Mouse (Mus musculus) retina, postnatal 7 days (tissue): ENCODE data around the gene Svs4.
"Not testable (repeated sequence)": the region's sequence is repeated elsewhere in the genome, so short reads cannot be mapped to it uniquely, and the experiment has no call there.

Experiments used
- DNase-seq: peaks from one replicate; pipeline ENCODE4 v3.0.0-alpha.2; 2012; ENCODE audit warnings: low read depth, low spot score

Svs4 gene

GRCm38 (mm10) chr2:164278359-164278758 is at the start of gene Svs4:
Svs4 (minus strand) TSS chr2:164278459.
- no peak for DNase-seq

GRCm38 (mm10) chr2:164320983-164321382 is 42.7 kb upstream of the Svs4 start:
- no peak for DNase-seq

- not testable (repeated sequence) for DNase-seq
These were observed 38.2 kb upstream of the Svs4 start, which contains the start of gene Svs6 for GRCm38 (mm10) chr2:164316451-164316850. Svs6 (plus strand) TSS chr2:164316751.

- not testable (repeated sequence) for DNase-seq
These were observed 37.2 kb upstream of the Svs4 start for GRCm38 (mm10) chr2:164315460-164315859.

- no peak for DNase-seq
These were observed 34.3 kb upstream of the Svs4 start for GRCm38 (mm10) chr2:164312599-164312998.

GRCm38 (mm10) chr2:164288968-164289367 is 10.7 kb upstream of the Svs4 start, which contains the start of gene Svs3a:
Svs3a (plus strand) TSS chr2:164289268.
- DNase-seq, result not testable (repeated sequence)

GRCm38 (mm10) chr2:164256540-164256939 is 21.7 kb downstream of the Svs4 start, which contains the start of gene Svs3b:
Svs3b (minus strand) TSS chr2:164256640.
- DNase-seq, result not testable (repeated sequence)

- DNase-seq, result no peak
These were observed 39.9 kb downstream of the Svs4 start, which contains the start of gene Svs2 for GRCm38 (mm10) chr2:164238366-164238765. Svs2 (minus strand) TSS chr2:164238466.

GRCm38 (mm10) chr2:164232671-164233070 is 45.6 kb downstream of the Svs4 start:
- no peak for DNase-seq

GRCm38 (mm10) chr2:164228361-164229070 is 49.7 kb downstream of the Svs4 start:
- DNase-seq, result no peak
